Mouse (Mus musculus): ENCODE measurements at regions not wholly inside any gene's neighbourhood (a gene's known extent, or its start where the extent isn't known, plus 50 kb on each side); places are given as distances from the start of the nearest gene placed in this dataset.

GRCm38 (mm10) chrX:60833456-60833855 is 59.8 kb downstream of the Sox3 start:
- CTCF ChIA-PET = no interaction called here
- POLR2A ChIA-PET = no interaction called here

GRCm38 (mm10) chrX:60831330-60832027 is 61.8 kb downstream of the Sox3 start:
- POLR2A ChIA-PET = no interaction called here
- CTCF ChIA-PET = no interaction called here

- CTCF ChIA-PET = no interaction called here
- POLR2A ChIA-PET = interaction anchor here in 1 of 4 experiments (0.9 kb wide), 1 partner anchor 10 kb away, joined by 3 read pairs; no protein-coding TSS in a partner anchor
These were observed 67.8 kb downstream of the Sox3 start for GRCm38 (mm10) chrX:60825181-60826080.

- ChIA-PET POLR2A (interaction anchor here in 1 of 4 experiments (0.6 kb wide), 1 partner anchor 52 kb away, joined by 4 read pairs; no protein-coding TSS in a partner anchor), CTCF (no interaction called here)
These were observed 94.7 kb downstream of the Sox3 start for GRCm38 (mm10) chrX:60798567-60798966.

- ChIA-PET CTCF (no interaction called here), POLR2A (no interaction called here)
These were observed 112.5 kb downstream of the Sox3 start for GRCm38 (mm10) chrX:60780766-60781165.

GRCm38 (mm10) chrX:60780161-60780560 is 113.1 kb downstream of the Sox3 start:
- ChIA-PET CTCF (no interaction called here), POLR2A (no interaction called here)

- CTCF ChIA-PET = no interaction called here
- POLR2A ChIA-PET = no interaction called here
These were observed 119.6 kb downstream of the Sox3 start for GRCm38 (mm10) chrX:60773645-60774044.

GRCm38 (mm10) chrX:60772439-60772838 is 120.8 kb downstream of the Sox3 start:
- ChIA-PET CTCF (no interaction called here), POLR2A (interaction anchor here in 1 of 4 experiments (0.9 kb wide), 1 partner anchor 118 kb away, joined by 6 read pairs; no protein-coding TSS in a partner anchor)

- POLR2A ChIA-PET = no interaction called here
- CTCF ChIA-PET = no interaction called here
These were observed 142.8 kb downstream of the Sox3 start for GRCm38 (mm10) chrX:60750456-60750855.

GRCm38 (mm10) chrX:60743971-60744370 is 149.3 kb downstream of the Sox3 start:
- CTCF ChIA-PET = no interaction called here
- POLR2A ChIA-PET = interaction anchor here in 1 of 4 experiments (1.3 kb wide), 1 partner anchor 11 kb away, joined by 4 read pairs; no protein-coding TSS in a partner anchor

- CTCF ChIA-PET = no interaction called here
- POLR2A ChIA-PET = interaction anchor here in 1 of 4 experiments (1.3 kb wide), 1 partner anchor 11 kb away, joined by 4 read pairs; no protein-coding TSS in a partner anchor
These were observed 150.1 kb downstream of the Sox3 start for GRCm38 (mm10) chrX:60743020-60743707.

GRCm38 (mm10) chrX:60719428-60720151 is 127.1 kb upstream of the Atp11c start:
- ChIA-PET POLR2A (no interaction called here), CTCF (no interaction called here)

- ChIA-PET POLR2A (no interaction called here), CTCF (no interaction called here)
These were observed 126.3 kb upstream of the Atp11c start for GRCm38 (mm10) chrX:60718794-60719193.

- CTCF ChIA-PET = no interaction called here
- POLR2A ChIA-PET = no interaction called here
These were observed 125.8 kb upstream of the Atp11c start for GRCm38 (mm10) chrX:60718156-60718769.

- POLR2A ChIA-PET = no interaction called here
- CTCF ChIA-PET = no interaction called here
These were observed 88.7 kb upstream of the Atp11c start for GRCm38 (mm10) chrX:60681036-60681706.

GRCm38 (mm10) chrX:60644726-60645318 is 52.3 kb upstream of the Atp11c start:
- CTCF ChIA-PET = no interaction called here
- POLR2A ChIA-PET = no interaction called here

All from embryonic stem cell, embryonic (primary cell).